Mouse (Mus musculus) CH12.LX (cell line): ENCODE data around the gene Prr29.

ENCODE experiments used
- CTCF ChIP-seq, 2 experiments: IDR thresholded peaks in 1 of 2; conservative IDR thresholded peaks in 1 of 2; 2 replicates each; pipeline ENCODE4 v1.5.1; 2011 to 2012; ENCODE audit warnings: low read depth in 2 of 2, low read length in 2 of 2, improper control_type of control experiment in 1 of 2, inconsistent platforms in 1 of 2, mild to moderate bottlenecking in 1 of 2, moderate library complexity in 1 of 2
- EP300 ChIP-seq: IDR thresholded peaks from 2 replicates; pipeline ENCODE4 v1.6.1; 2011; ENCODE audit warnings: low read length, improper control_type of control experiment
- ETS1 ChIP-seq: conservative IDR thresholded peaks from 2 replicates; pipeline ENCODE4 v1.6.1; 2012; ENCODE audit warnings: low read depth, mild to moderate bottlenecking, inconsistent platforms, low read length, improper control_type of control experiment, moderate library complexity
- HCFC1 ChIP-seq: IDR thresholded peaks from 2 replicates; pipeline ENCODE4 v1.6.1; 2012; ENCODE audit warnings: low read depth, mild to moderate bottlenecking, inconsistent platforms, low read length, improper control_type of control experiment
- MAZ ChIP-seq: IDR thresholded peaks from 2 replicates; pipeline ENCODE4 v1.6.1; 2012; ENCODE audit warnings: low read depth, mild to moderate bottlenecking, inconsistent platforms, low read length, improper control_type of control experiment, moderate library complexity
- NELFE ChIP-seq: IDR thresholded peaks from 2 replicates; pipeline ENCODE4 v1.6.1; 2011; ENCODE audit warnings: low read depth, low read length, improper control_type of control experiment
- POLR2A ChIP-seq: IDR thresholded peaks from 2 replicates; pipeline ENCODE4 v1.6.1; 2011; ENCODE audit warnings: low read depth, mild to moderate bottlenecking, improper control_type of control experiment, low read length
- RAD21 ChIP-seq: IDR thresholded peaks from 2 replicates; pipeline ENCODE4 v1.6.1; 2011; ENCODE audit warnings: low read depth, mild to moderate bottlenecking, low read length, improper control_type of control experiment, moderate library complexity
- ZKSCAN1 ChIP-seq: IDR thresholded peaks from 2 replicates; pipeline ENCODE4 v1.6.1; 2012; ENCODE audit warnings: low read depth, inconsistent platforms, low read length, improper control_type of control experiment, borderline replicate concordance
- ZNF384 ChIP-seq: IDR thresholded peaks from 2 replicates; pipeline ENCODE4 v1.6.1; 2012; ENCODE audit warnings: low read depth, low read length, improper control_type of control experiment, inconsistent platforms

DNA sequence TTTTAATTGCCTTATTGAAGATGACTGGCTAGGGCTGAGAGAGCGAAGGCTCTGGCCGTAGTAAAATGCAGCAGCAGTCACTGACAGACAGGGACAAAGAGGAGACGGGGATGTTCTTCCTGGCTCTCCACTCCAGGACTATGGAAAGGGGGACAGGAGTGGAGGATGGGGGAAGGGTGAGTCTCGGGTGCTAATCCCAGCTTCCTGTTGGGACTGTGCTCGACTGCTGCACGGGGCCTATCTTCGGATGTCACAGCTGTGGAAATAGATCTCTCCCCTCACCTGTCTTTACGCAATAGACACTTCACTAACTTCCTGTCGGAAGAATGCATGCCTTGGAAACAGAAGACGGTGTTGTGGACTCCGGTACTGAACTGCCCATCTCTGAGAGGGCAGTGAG is 8.7 kb downstream of the Prr29 start:
- TF ChIP-seq ETS1 = no peak
- no peak for TF ChIP-seq MAZ
- TF ChIP-seq ZKSCAN1 = no peak
- no peak for TF ChIP-seq NELFE
- TF ChIP-seq CTCF (conservative IDR thresholded peaks at IDR 0.05 in 1 of 2, IDR thresholded peaks at IDR 0.05 in 1 of 2; ENCODE audit: low read depth in 2 of 2, low read length in 2 of 2) = no peak
- TF ChIP-seq RAD21 = no peak
- no peak for TF ChIP-seq EP300
- TF ChIP-seq POLR2A = no peak
- no peak for TF ChIP-seq HCFC1
- TF ChIP-seq ZNF384 = no peak
